Mouse (Mus musculus): ENCODE data around the gene Stxbp4.
A peak's percentile ranks its signal among the peaks of the same experiment; 100 is the strongest.

Stxbp4 gene

GRCm38 (mm10) chr11:90637440-90638311 lies at the start of gene Stxbp4, which contains the start of gene Cox11:
TSS of gene Stxbp4 (minus strand) at chr11:90638084.
TSS of gene Cox11 (plus strand) at chr11:90638173.
- peak; percentile 94 to 97 for DNase-seq

- DNase-seq: no peak
These were observed 49.2 kb upstream of the Stxbp4 start for GRCm38 (mm10) chr11:90687040-90687439.

- DNase-seq: no peak
These were observed 48.6 kb upstream of the Stxbp4 start for GRCm38 (mm10) chr11:90686287-90687025.

- no peak for DNase-seq
These were observed 47.3 kb upstream of the Stxbp4 start for GRCm38 (mm10) chr11:90685196-90685595.

GRCm38 (mm10) chr11:90684765-90685164 lies 46.9 kb upstream of the Stxbp4 start:
- no peak for DNase-seq

GRCm38 (mm10) chr11:90681171-90681570 lies 43.3 kb upstream of the Stxbp4 start:
- no peak for DNase-seq

- no peak for DNase-seq
These were observed 40.7 kb upstream of the Stxbp4 start for GRCm38 (mm10) chr11:90678582-90678981.

GRCm38 (mm10) chr11:90677771-90678288 lies 39.9 kb upstream of the Stxbp4 start:
- no peak for DNase-seq

GRCm38 (mm10) chr11:90677027-90677426 lies 39.1 kb upstream of the Stxbp4 start:
- DNase-seq: no peak

GRCm38 (mm10) chr11:90675479-90676110 lies 37.7 kb upstream of the Stxbp4 start:
- no peak for DNase-seq

- no peak for DNase-seq
These were observed 29.4 kb upstream of the Stxbp4 start for GRCm38 (mm10) chr11:90667325-90667724.

- DNase-seq: no peak
These were observed 29.0 kb upstream of the Stxbp4 start for GRCm38 (mm10) chr11:90666916-90667315.

- no peak for DNase-seq
These were observed 28.4 kb upstream of the Stxbp4 start for GRCm38 (mm10) chr11:90666144-90666757.

GRCm38 (mm10) chr11:90665161-90665560 lies 27.3 kb upstream of the Stxbp4 start:
- DNase-seq: peak; percentile 62 to 82

GRCm38 (mm10) chr11:90664345-90664986 lies 26.6 kb upstream of the Stxbp4 start:
- no peak for DNase-seq

GRCm38 (mm10) chr11:90663618-90664297 lies 25.9 kb upstream of the Stxbp4 start:
- no peak for DNase-seq

- DNase-seq: no peak
These were observed 25.2 kb upstream of the Stxbp4 start for GRCm38 (mm10) chr11:90663052-90663451.

GRCm38 (mm10) chr11:90660662-90661061 lies 22.8 kb upstream of the Stxbp4 start:
- DNase-seq: no peak

- DNase-seq: peak in 1 of 2 experiments; percentile 37
These were observed 19.6 kb upstream of the Stxbp4 start for GRCm38 (mm10) chr11:90657527-90657926.

GRCm38 (mm10) chr11:90652603-90653002 lies 14.7 kb upstream of the Stxbp4 start:
- no peak for DNase-seq

GRCm38 (mm10) chr11:90650231-90650885 lies 12.5 kb upstream of the Stxbp4 start:
- no peak for DNase-seq

Data from lung, postnatal 4 days (tissue).